Mouse (Mus musculus) ES-Bruce4 (cell line): ENCODE measurements around the gene Cyp19a1. TPM values are rescaled to one million over a fixed set of nuclear protein-coding genes. Genes with fewer than 3 reads are reported as not detected.

Experiments
- H3K27ac ChIP-seq: 2 replicates; pipeline ENCODE4 v1.5.1; 2012; ENCODE audit warnings: low read length, inconsistent platforms; ENCODE audit not compliant: insufficient read depth
- H3K27me3 ChIP-seq: 2 replicates; pipeline ENCODE4 v1.6.1; 2012; ENCODE audit warnings: mild to moderate bottlenecking, low read length, inconsistent platforms; ENCODE audit not compliant: control insufficient read depth, poor library complexity, insufficient read depth, severe bottlenecking
- H3K36me3 ChIP-seq: 2 replicates; pipeline ENCODE4 v1.6.1; 2012; ENCODE audit warnings: inconsistent platforms, mild to moderate bottlenecking, low read length, moderate library complexity; ENCODE audit not compliant: control insufficient read depth, poor library complexity, insufficient read depth, severe bottlenecking
- H3K4me1 ChIP-seq: one replicate; pipeline ENCODE4 v1.8.1; 2011; ENCODE audit warnings: low read length; ENCODE audit not compliant: control insufficient read depth, insufficient read depth
- H3K4me3 ChIP-seq: 2 replicates; pipeline ENCODE4 v1.5.1; 2011; ENCODE audit warnings: low read depth, mild to moderate bottlenecking, low read length
- H3K9ac ChIP-seq: 2 replicates; pipeline ENCODE4 v1.6.1; 2012; ENCODE audit warnings: low read depth, mild to moderate bottlenecking, inconsistent platforms; ENCODE audit not compliant: poor library complexity, severe bottlenecking
- H3K9me3 ChIP-seq: replicated peaks from 2 replicates; pipeline ENCODE4 v1.6.1; 2012; ENCODE audit warnings: mild to moderate bottlenecking, low read length, inconsistent platforms; ENCODE audit not compliant: control insufficient read depth, poor library complexity, insufficient read depth, severe bottlenecking
- CTCF ChIP-seq: IDR thresholded peaks from one replicate; pipeline ENCODE4 v1.8.1; 2011; ENCODE audit warnings: low read depth, low read length
- EP300 ChIP-seq: IDR thresholded peaks from 2 replicates; pipeline ENCODE4 v1.6.1; 2011; ENCODE audit warnings: low read depth, low read length; ENCODE audit not compliant: insufficient read depth
- POLR2A ChIP-seq: IDR thresholded peaks from one replicate; pipeline ENCODE4 v1.8.1; 2011; ENCODE audit warnings: low read length; ENCODE audit not compliant: insufficient read depth
- polyA plus RNA-seq: library from polyadenylated mRNA; stranded (reverse); fragments of >200 nt; gene quantifications from 2 replicates; pipeline ENCODE4 v1.2.4, GENCODE M21; 2011; ENCODE audit warnings: low read depth; ENCODE audit not compliant: missing spikeins, insufficient read depth, insufficient read length

The Cyp19a1 gene
- polyA plus RNA-seq: not detected in 2 replicates

DNA sequence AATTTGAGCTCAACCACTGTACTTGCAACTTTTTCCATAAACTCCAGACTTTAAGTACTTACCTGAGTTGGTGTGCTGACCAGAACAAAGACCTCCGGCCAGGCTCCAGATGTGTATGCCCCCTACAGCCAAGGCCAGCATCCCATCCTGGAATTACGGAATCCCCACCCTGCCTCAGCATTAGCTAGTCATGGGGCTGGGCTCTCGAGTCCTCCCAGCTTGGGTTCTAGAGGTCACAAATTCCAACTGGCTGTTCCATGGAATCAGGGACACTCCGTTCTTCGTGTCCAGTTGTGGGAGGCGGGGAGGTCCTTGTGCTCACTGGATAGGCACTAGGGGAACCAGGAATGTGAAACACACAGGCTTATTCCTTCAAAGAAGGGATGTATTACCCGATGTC lies at the start of gene Cyp19a1:
Cyp19a1 (minus strand) TSS at position 101 of the 400 bp plus-strand sequence.
- no peak within 1 kb of the TSS for H3K27ac ChIP-seq
- TF ChIP-seq CTCF (no peak), POLR2A (no peak), EP300 (no peak)
- H3K4me1 ChIP-seq: no peaks in the 10 kb centered on the region

DNA sequence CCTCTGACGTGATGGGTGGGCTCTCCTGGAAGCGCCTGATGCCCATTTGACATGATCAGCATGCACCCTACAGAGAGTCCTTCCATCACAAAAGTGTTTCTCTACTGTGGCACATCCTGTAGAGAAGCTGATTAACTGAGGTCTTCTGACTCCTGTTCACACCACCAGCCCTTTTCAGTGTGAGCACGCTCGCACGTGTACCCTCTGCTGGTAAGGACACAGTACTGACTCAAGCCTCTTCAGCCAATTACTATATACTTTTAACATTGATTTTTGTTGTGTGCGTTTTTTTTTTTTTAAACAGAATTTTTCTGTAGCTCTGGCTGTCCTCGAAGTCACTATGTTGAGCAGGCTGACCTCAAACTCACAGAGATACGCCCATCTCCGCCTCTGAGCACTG lies 48.5 kb upstream of the Cyp19a1 start:
- no peaks in the 10 kb centered on the region for H3K36me3 ChIP-seq
- no peak overlapping the region for H3K27ac ChIP-seq
- no peak overlapping the region for H3K9ac ChIP-seq
- TF ChIP-seq POLR2A (no peak), EP300 (no peak), CTCF (no peak)
- no peaks in the 10 kb centered on the region for H3K4me1 ChIP-seq
- H3K27me3 ChIP-seq: no peaks in the 10 kb centered on the region
- no peak overlapping the region for H3K4me3 ChIP-seq
- H3K9me3 ChIP-seq: no peaks in the 10 kb centered on the region

More for the DNA sequence above, at the start of gene Cyp19a1:
- H3K27me3 ChIP-seq: no peaks in the 10 kb centered on the region
- H3K4me3 ChIP-seq: no peak within 1 kb of the TSS
- no peaks in the 10 kb centered on the region for H3K36me3 ChIP-seq
- no peaks in the 10 kb centered on the region for H3K9me3 ChIP-seq
- no peak within 1 kb of the TSS for H3K9ac ChIP-seq

GRCm38 (mm10) chr9:54308751-54309358 lies 40.9 kb upstream of the Cyp19a1 start:
- H3K9me3 ChIP-seq: no peaks in the 10 kb centered on the region
- no peak overlapping the region for H3K4me3 ChIP-seq
- no peaks in the 10 kb centered on the region for H3K36me3 ChIP-seq
- no peaks in the 10 kb centered on the region for H3K4me1 ChIP-seq
- H3K9ac ChIP-seq: no peak overlapping the region
- no peak overlapping the region for H3K27ac ChIP-seq
- H3K27me3 ChIP-seq: no peaks in the 10 kb centered on the region
- no peak for TF ChIP-seq CTCF

GRCm38 (mm10) chr9:54308209-54308608 lies 40.3 kb upstream of the Cyp19a1 start:
- no peaks in the 10 kb centered on the region for H3K36me3 ChIP-seq
- TF ChIP-seq POLR2A: no peak
- no peak for TF ChIP-seq CTCF
- TF ChIP-seq EP300: no peak

GRCm38 (mm10) chr9:54301255-54301654 lies 33.3 kb upstream of the Cyp19a1 start:
- Histone ChIP-seq H3K27ac (no peak overlapping the region), H3K4me3 (no peak overlapping the region), H3K9me3 (no peaks in the 10 kb centered on the region), H3K9ac (no peak overlapping the region), H3K27me3 (no peaks in the 10 kb centered on the region), H3K4me1 (no peaks in the 10 kb centered on the region), H3K36me3 (no peaks in the 10 kb centered on the region)
- TF ChIP-seq EP300 (no peak), CTCF (no peak), POLR2A (no peak)

More at GRCm38 (mm10) chr9:54308209-54308608, 40.3 kb upstream of the Cyp19a1 start:
- Histone ChIP-seq H3K9me3 (no peaks in the 10 kb centered on the region), H3K27ac (no peak overlapping the region), H3K27me3 (no peaks in the 10 kb centered on the region), H3K9ac (no peak overlapping the region), H3K4me3 (no peak overlapping the region), H3K4me1 (no peaks in the 10 kb centered on the region)

- Histone ChIP-seq H3K4me3 (no peak overlapping the region), H3K36me3 (no peaks in the 10 kb centered on the region), H3K9me3 (no peaks in the 10 kb centered on the region), H3K9ac (no peak overlapping the region), H3K4me1 (no peaks in the 10 kb centered on the region), H3K27ac (no peak overlapping the region), H3K27me3 (no peaks in the 10 kb centered on the region)
- TF ChIP-seq EP300 (no peak), POLR2A (no peak), CTCF (no peak)
Observed at GRCm38 (mm10) chr9:54299792-54300191, 31.9 kb upstream of the Cyp19a1 start.
